Mouse (Mus musculus) cerebellum, postnatal 4 days (tissue): Measurements from ENCODE around the gene Khdc1a.

ENCODE experiments used
- DNase-seq, 2 experiments: peaks; one replicate each; pipeline ENCODE4 v3.0.0; 2022; ENCODE audit warnings: low spot score in 2 of 2, mixed read lengths in 1 of 2

Gene Khdc1a

GRCm38 (mm10) chr1:21391138-21391671 lies 41.8 kb downstream of the Khdc1a start:
- no peak for DNase-seq
